Mouse (Mus musculus) liver, postnatal 0 days (tissue): ENCODE data around the gene Alg14.

Experiments
- CTCF ChIP-seq: sonication (generic); IDR thresholded peaks from 2 replicates; pipeline ENCODE4 v1.5.1; 2016; ENCODE audit warnings: antibody characterized with exemption, low read depth
- EP300 ChIP-seq: IDR thresholded peaks from 2 replicates; pipeline ENCODE4 v1.6.1; 2016; ENCODE audit warnings: antibody characterized with exemption, low read depth, mild to moderate bottlenecking

GRCm38 (mm10) chr3:121336234-121336890, 44.8 kb downstream of the Alg14 start:
- TF ChIP-seq EP300: no peak
- TF ChIP-seq CTCF: no peak
